Mouse (Mus musculus) intestine, embryonic 15.5 days (tissue): Measurements from ENCODE around the gene Rpl27a. TPM values are rescaled to one million over a fixed set of nuclear protein-coding genes. Genes with fewer than 3 reads are reported as not detected.

ENCODE experiments used
- polyA plus RNA-seq: library from polyadenylated mRNA; unstranded; fragments of >200 nt; fragmentation: Nextera tagmentation; extraction: Ambion mirVana; gene quantifications from 2 replicates; pipeline ENCODE4 v1.2.1, GENCODE M21; 2015

The Rpl27a gene
- polyA plus RNA-seq, 1 experiment from 2014 or later, result 145 TPM

Other genes starting within 250 kb of the Rpl27a start
- 0.35 and 0.63 TPM in 2 replicates for gene Stk33, start 80.1 kb upstream of the Rpl27a start, polyA plus RNA-seq
- gene Trim66, start 11.0 kb upstream of the Rpl27a start, polyA plus RNA-seq, result 0.01 TPM in 2 replicates
- 61.3 and 64.4 TPM in 2 replicates for gene St5, start 184.5 kb downstream of the Rpl27a start, polyA plus RNA-seq
- 38.1 and 38.6 TPM in 2 replicates for gene Akip1, start 184.5 kb downstream of the Rpl27a start, polyA plus RNA-seq
- gene BC051019, start 204.7 kb downstream of the Rpl27a start, polyA plus RNA-seq, result 0.14 and 0.16 TPM in 2 replicates
- gene Ascl3, start 212.6 kb downstream of the Rpl27a start, polyA plus RNA-seq, result not detected in 2 replicates
- gene Tmem9b, start 233.7 kb downstream of the Rpl27a start, polyA plus RNA-seq, result 64.4 and 65.2 TPM in 2 replicates